Mouse (Mus musculus) ES-Bruce4 (cell line): Measurements from ENCODE around the gene Ubap1.

ENCODE experiments used
- EP300 ChIP-seq: IDR thresholded peaks from 2 replicates; pipeline ENCODE4 v1.6.1; 2011; ENCODE audit warnings: low read depth, low read length; ENCODE audit not compliant: insufficient read depth
- POLR2A ChIP-seq: IDR thresholded peaks from one replicate; pipeline ENCODE4 v1.8.1; 2011; ENCODE audit warnings: low read length; ENCODE audit not compliant: insufficient read depth

DNA sequence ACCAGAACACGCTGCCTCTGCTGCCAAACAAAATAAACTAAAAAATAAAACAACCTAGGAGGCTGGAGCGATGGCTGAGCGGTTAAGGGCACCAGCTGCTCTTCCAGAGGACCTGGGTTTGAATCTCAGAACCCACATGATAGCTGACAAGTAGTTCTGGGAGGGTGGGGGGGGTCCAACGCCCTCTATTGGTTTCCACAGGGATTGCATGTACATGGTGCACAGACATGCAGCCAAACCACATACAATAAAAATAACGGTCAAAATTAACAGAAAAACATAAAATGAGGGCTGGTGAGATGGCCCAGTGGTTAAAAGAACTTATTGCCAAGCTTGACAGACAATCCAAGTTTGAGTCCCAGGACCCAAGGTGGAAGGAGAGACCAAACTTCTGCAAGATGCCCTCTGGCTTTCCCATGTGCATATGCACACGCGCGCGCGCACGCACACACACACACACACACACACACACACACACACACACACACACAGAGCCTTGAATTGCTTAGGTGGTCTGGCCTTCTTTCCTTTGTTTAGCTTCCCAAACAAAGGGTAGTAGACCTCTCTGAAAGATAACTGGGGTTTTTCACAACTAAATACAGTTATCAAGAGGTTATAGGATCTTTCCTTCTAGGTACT, 7.8 kb upstream of the Ubap1 start:
- TF ChIP-seq POLR2A (no peak), EP300 (no peak)
